Mouse (Mus musculus) left cerebral cortex, adult 2 months (tissue): Measurements from ENCODE around the gene Gm10840. TPM values are rescaled to one million over a fixed set of nuclear protein-coding genes. Genes with fewer than 3 reads are reported as not detected.
"Not testable (repeated sequence)": the region's sequence is repeated elsewhere in the genome, so short reads cannot be mapped to it uniquely, and the experiment has no call there.

Source experiments
- DNase-seq, 2 experiments: peaks; one replicate each; pipeline ENCODE4 v3.0.0; 2021 to 2022; ENCODE audit warnings: low spot score in 2 of 2, mixed read lengths in 1 of 2; ENCODE audit errors: extremely low spot score in 1 of 2
- H3K27ac ChIP-seq: fragments of 200-600 bp; 2 replicates; pipeline ENCODE4 v1.8.1; 2022
- H3K4me3 ChIP-seq: fragments of 200-600 bp; 2 replicates; pipeline ENCODE4 v1.8.1; 2022
- CTCF ChIP-seq: fragments of 200-600 bp; IDR thresholded peaks from 2 replicates; pipeline ENCODE4 v1.8.1; 2022; ENCODE audit warnings: antibody characterized with exemption, mild to moderate bottlenecking, moderate library complexity
- intact Hi-C: fragments of 180-260 bp; cut with DNase I; formaldehyde crosslinking; loops from one replicate; pipeline ENCODE4 v1.15.1; 2025
- total RNA-seq, 2 experiments: library from RNA; stranded (reverse); gene quantifications; 2 replicates each; pipeline ENCODE4 v1.2.3; 2021

Gene Gm10840
- total RNA-seq, 2 experiments from 2014 or later = not detected

- no peak for DNase-seq
- intact Hi-C loops = no loop called here
- no peak overlapping the region for H3K4me3 ChIP-seq
- H3K27ac ChIP-seq = no peak overlapping the region
- TF ChIP-seq CTCF = no peak
These were observed 31.1 kb downstream of the Gm10840 start for GRCm38 (mm10) chr11:106191716-106192115.

DNA sequence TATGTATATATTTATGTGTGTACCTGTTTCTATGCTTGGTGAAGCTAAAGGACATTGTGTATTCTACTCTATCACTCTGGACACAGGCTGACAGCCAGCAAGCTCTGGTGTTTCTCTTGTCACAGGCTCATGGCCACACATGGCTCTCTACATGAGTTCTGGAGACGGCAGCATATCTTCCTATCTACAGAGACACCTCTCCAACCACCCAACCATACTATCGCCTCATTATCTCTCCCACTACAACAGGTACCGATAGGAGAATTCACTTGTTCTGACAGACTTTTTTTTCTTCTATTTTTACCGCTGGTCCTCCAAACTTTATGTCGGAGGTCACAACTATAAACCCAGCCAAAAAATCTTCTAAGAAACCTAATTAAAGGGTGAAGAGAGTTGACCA lies 31.6 kb downstream of the Gm10840 start:
- DNase-seq = no peak
- TF ChIP-seq CTCF = no peak
- no peak overlapping the region; the same call in 1 of the 2 replicates for H3K4me3 ChIP-seq
- intact Hi-C loops = no loop called here
- H3K27ac ChIP-seq = no peak overlapping the region

DNA sequence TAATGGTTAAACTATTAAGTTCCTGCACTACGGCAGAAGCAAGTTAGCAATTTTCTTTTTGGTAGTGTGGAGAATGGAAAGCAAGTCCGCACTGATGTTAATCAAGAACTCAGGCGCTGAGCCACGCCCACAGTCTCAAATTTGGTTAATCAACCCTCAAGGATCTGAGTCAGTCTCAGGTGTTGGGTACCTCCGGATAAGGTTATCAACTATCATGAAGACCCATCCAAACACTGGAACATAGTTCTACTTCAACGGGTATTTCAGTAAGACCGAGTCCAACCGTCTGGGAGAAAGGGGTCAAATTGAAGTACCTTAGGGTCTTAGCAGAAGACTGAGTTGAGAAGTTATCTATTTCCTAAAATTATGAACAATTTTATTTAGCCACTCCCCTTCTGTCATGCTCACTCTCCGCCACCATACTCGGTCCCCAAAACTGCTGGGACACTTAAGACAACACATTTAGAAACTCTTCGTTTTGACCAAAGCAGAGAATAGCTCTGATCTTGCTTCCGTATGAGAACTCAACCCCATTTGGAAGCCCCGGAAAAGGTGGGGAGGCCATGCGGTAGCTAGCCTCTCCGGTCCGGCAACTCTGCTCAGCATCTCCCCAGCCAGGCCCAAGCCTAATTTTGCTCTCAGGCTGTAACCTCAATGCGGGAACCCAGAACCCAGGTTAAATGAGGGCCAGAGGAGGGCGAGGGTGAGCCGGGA lies 32.2 kb downstream of the Gm10840 start:
- H3K27ac ChIP-seq = peak overlapping the region; percentile 85
- intact Hi-C loops = loop anchor here (1.0 kb wide), 2 partner anchors 23 to 33 kb away; partner anchors contain the start of genes Ccdc47, Ddx42, Gm10840 and Limd2

GRCm38 (mm10) chr11:106193371-106194154 lies 32.9 kb downstream of the Gm10840 start:
- intact Hi-C loops = loop anchor here (1.0 kb wide), 2 partner anchors 23 to 33 kb away; partner anchors contain the start of genes Ccdc47, Ddx42, Gm10840 and Limd2
- peak; percentile 95 for DNase-seq
- TF ChIP-seq CTCF = no peak; the same call in 1 of the 2 replicates
- Histone ChIP-seq H3K4me3 (peak overlapping the region; percentile 96), H3K27ac (peak overlapping the region; percentile 85)

More for the DNA sequence above, 32.2 kb downstream of the Gm10840 start:
- DNase-seq = no peak
- TF ChIP-seq CTCF = no peak
- H3K4me3 ChIP-seq = peak overlapping the region; percentile 96

- TF ChIP-seq CTCF = no peak
- H3K27ac ChIP-seq = peak overlapping the region; percentile 81
- H3K4me3 ChIP-seq = peak overlapping the region; percentile 96
- intact Hi-C loops = no loop called here
- no peak for DNase-seq
These were observed 33.5 kb downstream of the Gm10840 start for GRCm38 (mm10) chr11:106194155-106194541.

DNA sequence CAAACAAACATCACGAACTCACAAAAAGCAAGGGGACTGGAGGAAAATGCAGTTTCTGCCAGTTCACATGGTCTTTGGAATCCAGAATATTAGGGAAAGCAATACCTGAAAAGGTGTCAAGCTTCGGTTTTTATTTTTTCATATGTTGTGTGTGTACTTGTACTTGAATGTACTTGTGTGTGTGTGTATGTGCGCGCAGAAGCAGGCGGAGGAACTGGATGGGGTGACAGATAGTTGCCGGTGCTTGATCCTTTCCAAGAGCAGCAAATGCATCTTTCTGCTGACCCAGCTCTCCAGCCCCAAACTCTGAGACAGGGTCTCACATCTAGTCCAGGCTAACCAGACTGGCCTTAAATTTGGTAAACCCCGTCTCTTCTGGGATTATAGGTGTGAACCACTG lies 34.2 kb downstream of the Gm10840 start:
- TF ChIP-seq CTCF = no peak
- Histone ChIP-seq H3K27ac (no peak overlapping the region), H3K4me3 (no peak overlapping the region)
- no peak for DNase-seq
- intact Hi-C loops = no loop called here

DNA sequence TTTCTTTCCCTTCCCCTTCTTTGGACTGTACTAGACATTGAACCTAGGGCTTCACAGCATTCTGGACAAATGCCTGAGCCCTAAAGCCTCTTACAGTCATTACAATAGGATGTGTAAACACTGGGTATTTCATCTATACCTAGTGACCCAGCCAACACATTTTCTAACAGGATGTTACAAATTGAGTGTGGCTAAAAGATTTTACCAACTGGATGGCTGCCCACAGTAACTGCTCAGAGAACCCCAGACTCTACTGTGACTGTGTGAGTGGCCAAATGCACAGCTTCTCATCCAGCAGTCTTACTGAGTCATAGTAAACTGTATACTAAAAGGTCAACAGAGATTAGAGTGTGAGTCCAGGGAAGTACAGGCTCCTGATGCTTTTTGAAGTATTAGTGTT lies 34.7 kb downstream of the Gm10840 start:
- no peak for TF ChIP-seq CTCF
- Histone ChIP-seq H3K27ac (no peak overlapping the region), H3K4me3 (no peak overlapping the region)
- intact Hi-C loops = no loop called here
- no peak for DNase-seq

- no peak overlapping the region for H3K27ac ChIP-seq
- intact Hi-C loops = no loop called here
- DNase-seq = no peak
- TF ChIP-seq CTCF = no peak
- H3K4me3 ChIP-seq = no peak overlapping the region
These were observed 37.6 kb downstream of the Gm10840 start for GRCm38 (mm10) chr11:106198277-106198676.

- H3K4me3 ChIP-seq, H3K27ac ChIP-seq, DNase-seq, intact Hi-C loops: not testable (repeated sequence)
These were observed 39.3 kb downstream of the Gm10840 start for GRCm38 (mm10) chr11:106199997-106200396.

- DNase-seq = no peak
- Histone ChIP-seq H3K4me3 (no peak overlapping the region), H3K27ac (no peak overlapping the region)
- TF ChIP-seq CTCF = no peak
- intact Hi-C loops = no loop called here
These were observed 40.1 kb downstream of the Gm10840 start for GRCm38 (mm10) chr11:106200756-106201155.

- TF ChIP-seq CTCF = no peak
- intact Hi-C loops = no loop called here
- no peak for DNase-seq
- Histone ChIP-seq H3K4me3 (no peak overlapping the region), H3K27ac (no peak overlapping the region)
These were observed 40.9 kb downstream of the Gm10840 start for GRCm38 (mm10) chr11:106201337-106202122.

- no peak for DNase-seq
- intact Hi-C loops = no loop called here
- no peak within 1 kb of the TSS for H3K27ac ChIP-seq
- no peak for TF ChIP-seq CTCF
- no peak within 1 kb of the TSS for H3K4me3 ChIP-seq
These were observed 41.4 kb downstream of the Gm10840 start, which contains the start of gene Strada for GRCm38 (mm10) chr11:106202123-106202465. Gene Strada (minus strand): TSS chr11:106202168.

Other genes with a start within 250 kb of the Gm10840 start
- 10 to 100 TPM; 87.9 to 92.8 TPM for gene Cyb561, start 207.5 kb upstream of the Gm10840 start, total RNA-seq
- 10 to 100 TPM in 1 of 2 experiments, 1 to 10 TPM in 1; 9.1 to 13.0 TPM for gene Ace, start 192.9 kb upstream of the Gm10840 start, total RNA-seq
- not detected for gene Ace3, start 166.2 kb upstream of the Gm10840 start, total RNA-seq
- gene Kcnh6, start 152.7 kb upstream of the Gm10840 start, total RNA-seq = 1 to 10 TPM; 2.3 to 2.4 TPM
- 100 to 1,000 TPM; 134 to 142 TPM for gene Dcaf7, start 124.0 kb upstream of the Gm10840 start, total RNA-seq
- 10 to 100 TPM; 18.0 to 20.2 TPM for gene Taco1, start 94.8 kb upstream of the Gm10840 start, total RNA-seq
- 10 to 100 TPM; 29.5 to 31.7 TPM for gene Map3k3, start 76.2 kb upstream of the Gm10840 start, total RNA-seq
- 10 to 100 TPM; 78.1 to 96.5 TPM for gene Limd2, start within 50 bp of the Gm10840 start, total RNA-seq
- 10 to 100 TPM; 30.9 to 31.5 TPM for gene Strada, start 41.3 kb downstream of the Gm10840 start, total RNA-seq
- 10 to 100 TPM; 83.2 to 84.8 TPM for gene Ccdc47, start 55.5 kb downstream of the Gm10840 start, total RNA-seq
- gene Ddx42, start 56.1 kb downstream of the Gm10840 start, total RNA-seq = 10 to 100 TPM; 63.4 to 68.7 TPM
- gene Ftsj3, start 95.2 kb downstream of the Gm10840 start, total RNA-seq = 10 to 100 TPM; 30.1 to 31.1 TPM
- 100 to 1,000 TPM; 187 to 209 TPM for gene Psmc5, start 95.3 kb downstream of the Gm10840 start, total RNA-seq
- gene Smarcd2, start 112.1 kb downstream of the Gm10840 start, total RNA-seq = 10 to 100 TPM; 16.5 to 18.8 TPM
- not detected for gene Tcam1, start 115.8 kb downstream of the Gm10840 start, total RNA-seq
- not detected for gene Gh, start 141.0 kb downstream of the Gm10840 start, total RNA-seq
- gene Cd79b, start 153.9 kb downstream of the Gm10840 start, total RNA-seq = not detected
- not detected for gene Scn4a, start 192.4 kb downstream of the Gm10840 start, total RNA-seq
- not detected for gene Prr29, start 204.6 kb downstream of the Gm10840 start, total RNA-seq
- 1 to 10 TPM; 3.2 to 3.6 TPM for gene Icam2, start 227.2 kb downstream of the Gm10840 start, total RNA-seq